Mouse (Mus musculus) cerebellum, adult 2 months (tissue): ENCODE measurements around the gene Usp46.

Experiments
- CTCF ChIP-seq: fragments of 200-500 bp; IDR thresholded peaks from 2 replicates; pipeline ENCODE4 v1.5.1; 2011; ENCODE audit warnings: low read depth, mild to moderate bottlenecking, control low read depth, low read length, moderate library complexity, borderline replicate concordance; ENCODE audit not compliant: insufficient read depth
- POLR2A ChIP-seq: fragments of 200-500 bp; IDR thresholded peaks from 2 replicates; pipeline ENCODE4 v1.6.1; 2011; ENCODE audit warnings: low read length, control low read depth, borderline replicate concordance; ENCODE audit not compliant: insufficient read depth

GRCm38 (mm10) chr5:73970024-73970628 lies 98.1 kb downstream of the Usp46 start:
- TF ChIP-seq POLR2A (no peak), CTCF (no peak)
